Mouse (Mus musculus) cerebellum, postnatal 25 days (tissue): ENCODE measurements around the gene Dlx5.

ENCODE experiments used
- DNase-seq, 2 experiments: peaks; one replicate each; pipeline ENCODE4 v3.0.0; 2021; ENCODE audit warnings: mixed read lengths in 2 of 2

Dlx5 gene

GRCm38 (mm10) chr6:6881638-6882190 lies at the start of gene Dlx5:
Dlx5 (minus strand) TSS chr6:6882085.
- peak in 1 of 2 experiments; percentile 40 for DNase-seq

- no peak for DNase-seq
These were observed 49.6 kb upstream of the Dlx5 start for GRCm38 (mm10) chr6:6931507-6931906.

DNA sequence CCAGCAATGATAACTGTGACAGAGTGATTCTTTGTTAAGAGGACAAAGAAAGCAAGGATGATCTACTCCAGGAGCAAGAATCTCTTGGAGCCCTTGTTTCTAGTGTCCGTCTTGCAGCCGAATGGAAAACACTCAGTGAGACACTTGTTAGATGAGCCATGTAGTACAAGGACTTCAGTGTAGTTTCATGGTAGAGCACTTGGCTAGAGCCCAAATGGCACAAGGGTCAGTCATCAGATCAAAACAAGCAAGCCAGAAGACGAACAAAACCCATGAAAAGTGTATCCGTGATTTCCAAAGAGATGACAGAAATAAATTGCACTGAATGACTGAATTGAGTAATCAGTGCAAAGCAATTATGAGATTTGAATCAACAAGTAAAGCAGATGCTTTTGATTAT lies 48.9 kb upstream of the Dlx5 start:
- no peak for DNase-seq

- DNase-seq: no peak
These were observed 43.4 kb upstream of the Dlx5 start for GRCm38 (mm10) chr6:6925264-6925663.

DNA sequence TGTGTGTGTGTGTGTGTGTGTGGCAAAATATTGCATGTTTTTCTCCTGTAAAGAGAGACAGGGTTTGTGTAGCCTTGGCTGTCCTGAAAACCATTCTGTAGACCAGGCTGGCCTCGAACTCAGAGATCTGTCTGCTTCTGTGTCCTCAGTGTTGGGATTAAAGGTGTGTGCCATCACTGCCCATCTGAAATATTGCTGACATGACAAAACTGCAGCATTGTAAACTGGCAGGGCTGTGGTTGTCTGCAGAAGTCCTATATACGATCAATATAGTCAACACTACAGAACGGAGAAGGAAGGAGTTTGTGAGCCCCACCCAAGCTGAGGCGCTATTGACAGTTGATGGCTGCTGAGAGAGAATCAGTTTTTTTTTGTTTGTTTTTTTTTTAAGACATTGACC lies 35.4 kb upstream of the Dlx5 start:
- no peak for DNase-seq

- DNase-seq: no peak
These were observed 33.6 kb upstream of the Dlx5 start for GRCm38 (mm10) chr6:6915526-6915915.

DNA sequence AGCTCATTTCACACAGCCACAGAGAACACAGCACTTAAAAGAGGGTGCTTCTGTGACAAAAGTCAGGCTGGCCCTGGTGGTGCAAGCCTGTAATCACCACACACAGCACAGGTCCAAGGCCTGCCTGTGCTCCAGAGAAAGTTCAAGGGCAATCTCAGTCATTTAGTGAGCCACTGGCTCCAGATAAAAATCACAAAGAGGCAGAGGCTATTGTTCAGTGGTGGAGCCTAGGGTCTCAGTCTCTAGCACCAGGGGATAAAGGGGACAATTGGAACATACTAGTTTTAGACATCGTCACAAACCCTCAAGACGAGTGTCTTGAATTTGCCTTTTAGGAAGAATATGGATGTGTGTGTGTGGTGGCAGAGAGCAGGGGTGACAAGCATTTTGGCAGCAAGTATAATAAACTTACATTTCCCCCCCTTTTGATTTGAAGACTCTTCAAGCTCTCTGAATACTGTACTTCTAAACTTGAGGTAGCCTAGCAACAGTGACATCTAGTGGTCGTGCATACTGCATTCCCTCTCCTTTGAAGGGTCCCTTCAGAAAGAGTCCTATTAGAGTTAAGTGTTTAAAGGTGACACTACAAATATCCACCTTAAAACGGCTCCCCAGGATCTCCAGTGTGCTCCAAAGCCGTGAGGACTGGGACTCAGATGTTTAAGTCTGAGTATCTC lies 33.1 kb upstream of the Dlx5 start:
- peak; percentile 12 to 53 for DNase-seq

GRCm38 (mm10) chr6:6914304-6914703 lies 32.4 kb upstream of the Dlx5 start:
- no peak for DNase-seq

DNA sequence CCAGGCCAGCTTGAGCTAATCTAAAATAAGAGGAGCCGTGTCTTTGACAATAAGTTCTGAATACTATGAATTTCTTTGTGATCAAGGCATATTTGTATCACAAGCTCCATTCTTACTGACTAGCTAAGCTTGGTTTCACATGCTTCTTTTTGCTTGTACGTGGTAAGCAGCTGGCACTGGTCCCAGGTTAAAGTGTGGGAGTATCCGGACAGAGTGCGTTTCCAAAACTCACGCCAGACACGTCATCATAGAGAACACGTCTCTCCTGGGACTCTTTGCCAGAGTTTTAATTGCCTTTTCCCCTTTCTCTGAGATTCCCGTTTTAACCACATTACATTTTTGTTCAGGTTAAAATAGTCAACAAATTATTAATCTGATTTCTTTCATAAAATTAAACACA lies 27.7 kb upstream of the Dlx5 start:
- no peak for DNase-seq

DNA sequence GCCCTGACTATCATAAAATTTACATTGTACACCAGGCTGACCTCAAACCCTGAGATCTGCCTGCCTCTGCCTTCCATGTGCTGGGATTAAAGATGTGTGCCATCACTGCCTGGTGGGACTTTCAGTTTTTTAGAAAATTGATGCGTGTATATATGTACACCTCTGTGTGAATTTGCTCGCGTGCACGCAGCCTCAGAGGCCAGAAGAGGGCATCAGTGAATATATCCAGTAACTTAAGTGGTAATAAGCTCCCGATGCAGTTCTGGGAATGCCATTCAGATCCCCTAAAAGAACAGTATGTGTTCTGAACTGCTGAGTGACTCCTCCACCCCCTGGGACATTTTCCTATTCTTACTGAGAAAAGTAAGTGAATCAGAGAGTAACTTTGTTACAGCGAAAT lies 8.2 kb upstream of the Dlx5 start:
- DNase-seq: no peak

- no peak for DNase-seq
These were observed 4.3 kb upstream of the Dlx5 start for GRCm38 (mm10) chr6:6886225-6886624.

GRCm38 (mm10) chr6:6884897-6885296 lies 3.0 kb upstream of the Dlx5 start:
- DNase-seq: peak; percentile 39 to 71

GRCm38 (mm10) chr6:6882266-6882797 lies 447 bp upstream of the Dlx5 start:
- DNase-seq: no peak

- no peak for DNase-seq
These were observed 709 bp downstream of the Dlx5 start for GRCm38 (mm10) chr6:6881115-6881637.

DNA sequence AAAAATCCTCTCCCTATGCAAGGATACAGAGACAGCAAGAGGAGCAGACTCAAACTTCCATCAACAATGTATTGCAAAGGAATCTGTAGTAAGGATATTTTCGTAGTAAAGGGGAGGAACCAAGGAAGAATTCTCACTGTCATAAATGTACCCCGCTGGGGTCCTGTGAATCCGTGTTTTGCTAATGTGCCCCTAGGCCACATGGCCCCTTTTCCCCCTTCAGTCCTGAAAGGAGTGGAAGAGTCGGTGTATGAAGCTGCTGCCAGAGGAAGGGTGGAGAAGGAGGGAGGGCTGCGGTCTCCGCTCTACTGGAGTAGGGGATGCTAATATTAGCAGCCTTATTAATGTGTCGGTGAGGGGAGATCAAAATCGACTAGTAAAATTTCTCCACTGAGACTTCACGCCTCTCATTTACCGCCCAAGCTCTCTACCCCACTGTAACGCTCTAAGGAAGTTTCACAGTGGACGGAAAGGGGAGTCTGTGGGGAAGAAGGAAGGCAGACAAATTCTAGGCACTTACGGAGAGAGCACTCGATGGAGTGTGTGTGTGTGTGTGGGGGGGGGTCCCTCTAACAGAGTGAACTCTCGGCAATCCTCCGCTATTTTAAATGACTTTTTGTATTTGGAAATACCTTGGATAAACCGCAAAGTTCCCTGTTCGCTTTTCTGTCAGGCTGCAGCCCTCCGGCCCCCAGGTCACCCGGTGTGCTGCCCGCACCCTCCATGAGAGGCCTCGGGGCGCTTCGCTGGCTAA lies 1.3 kb downstream of the Dlx5 start:
- no peak for DNase-seq

GRCm38 (mm10) chr6:6879371-6880325 lies 2.2 kb downstream of the Dlx5 start:
- peak in 1 of 2 experiments; percentile 35 for DNase-seq

GRCm38 (mm10) chr6:6878841-6879291 lies 3.0 kb downstream of the Dlx5 start:
- DNase-seq: no peak

DNA sequence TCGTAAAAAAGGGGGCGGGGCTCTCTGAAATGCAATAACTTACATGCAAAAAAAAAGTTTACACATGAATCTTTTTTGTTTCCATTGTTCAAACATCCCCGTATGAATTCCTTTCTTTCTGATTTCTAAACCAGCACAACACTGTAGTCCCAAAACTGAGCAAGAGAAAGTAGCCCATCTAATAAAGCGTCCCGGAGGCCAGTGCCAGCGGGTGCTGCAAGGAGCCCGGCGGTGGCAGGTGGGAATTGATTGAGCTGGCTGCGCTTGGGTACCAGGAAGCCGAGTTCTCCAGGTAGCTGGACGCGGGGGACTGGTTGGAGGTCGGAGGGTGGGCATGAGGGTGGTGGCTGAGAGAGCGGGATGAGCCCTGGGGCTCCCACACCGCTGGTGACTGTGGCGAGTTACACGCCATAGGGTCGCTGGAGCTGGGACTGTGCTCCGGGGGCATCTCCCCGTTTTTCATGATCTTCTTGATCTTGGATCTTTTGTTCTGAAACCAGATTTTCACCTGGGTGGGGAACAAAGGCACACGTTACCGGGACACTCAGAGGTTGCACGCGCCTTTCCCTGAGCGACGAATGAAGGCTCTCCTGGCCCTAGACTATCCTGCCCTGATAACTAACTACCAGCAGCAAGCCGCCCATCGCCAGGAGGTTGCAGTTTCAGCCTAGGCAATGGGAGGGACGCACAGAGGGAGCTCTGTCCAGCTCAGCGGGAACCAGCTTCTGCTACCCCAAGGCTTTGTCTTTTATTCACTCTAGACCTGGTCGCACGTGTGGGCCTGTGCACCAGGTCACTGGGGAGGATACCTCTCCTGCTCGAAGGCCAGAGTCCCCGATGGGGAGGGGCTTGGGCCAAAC lies 3.7 kb downstream of the Dlx5 start:
- DNase-seq: no peak

GRCm38 (mm10) chr6:6877346-6877910 lies 4.5 kb downstream of the Dlx5 start:
- no peak for DNase-seq

GRCm38 (mm10) chr6:6876731-6877130 lies 5.2 kb downstream of the Dlx5 start:
- DNase-seq: no peak

DNA sequence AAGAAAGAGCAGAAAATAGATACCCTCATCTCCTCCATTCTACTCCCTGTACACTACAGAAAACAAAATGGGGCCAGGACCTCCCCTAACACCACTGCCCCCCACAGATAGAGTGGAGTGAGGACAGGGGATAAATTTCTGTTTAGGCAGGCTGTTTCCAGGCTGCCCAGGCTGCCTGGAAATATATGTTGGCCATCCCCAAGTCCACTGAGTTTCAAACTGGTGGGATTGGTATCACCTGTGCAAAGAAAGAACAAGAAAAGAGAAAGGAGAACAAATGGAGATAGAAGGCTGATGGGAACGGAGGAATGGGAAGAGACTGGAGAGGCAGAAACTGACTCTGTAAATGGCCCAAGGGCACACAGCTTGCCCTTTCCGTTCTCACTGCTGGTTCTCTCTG lies 5.7 kb downstream of the Dlx5 start:
- no peak for DNase-seq
